Mouse (Mus musculus): Measurements from ENCODE around the gene Ggta1.

DNA sequence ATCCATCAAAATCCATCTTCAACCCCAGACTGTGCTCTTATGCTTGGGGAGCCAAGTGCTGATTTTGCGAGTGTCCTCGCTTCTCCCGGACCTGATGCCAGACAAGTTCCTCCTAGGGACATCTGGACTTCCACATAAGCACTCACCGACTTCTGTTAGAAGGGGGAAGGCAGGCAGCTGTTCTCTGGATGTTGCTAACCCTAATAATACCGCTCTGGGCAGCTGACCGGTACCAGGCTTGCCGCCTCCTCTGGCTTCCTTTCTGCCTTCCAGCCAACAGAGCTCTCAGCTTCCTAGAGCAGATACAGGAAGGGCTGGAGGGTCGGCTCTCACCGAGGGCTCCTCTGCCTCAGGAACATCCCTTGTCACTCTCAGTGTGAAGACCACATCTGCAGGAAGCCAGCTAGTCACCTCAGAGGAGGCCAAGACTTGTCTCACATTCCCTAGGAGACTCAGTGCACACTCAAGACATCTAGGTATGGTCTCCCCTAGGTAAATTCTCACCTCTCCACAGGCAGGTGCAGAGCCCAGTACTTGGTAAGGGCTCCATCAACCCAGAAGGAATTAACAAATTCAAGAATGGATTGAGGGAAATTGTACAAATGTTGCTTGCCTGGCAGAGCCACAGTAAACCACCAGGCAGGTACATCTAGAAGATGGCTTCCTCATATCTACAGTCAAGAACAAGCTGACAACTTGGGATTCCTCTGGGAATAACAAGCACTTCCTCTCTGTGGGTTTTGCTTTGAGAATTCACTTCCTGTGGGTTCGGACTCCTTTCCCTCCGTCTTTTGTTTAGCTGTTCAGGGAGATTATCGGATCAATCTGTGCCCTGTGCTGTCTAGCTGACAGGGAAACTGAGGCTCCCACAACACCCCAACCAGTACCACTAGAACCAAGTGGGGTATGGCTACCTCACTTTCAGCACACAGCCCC lies 13.1 kb downstream of the Ggta1 start:
- TF ChIP-seq CTCF (IDR thresholded peaks at IDR 0.05; ENCODE audit: low read depth) (no peak), EP300 (IDR thresholded peaks at IDR 0.05; ENCODE audit: low read depth) (no peak)
